Mouse (Mus musculus) liver, embryonic 13.5 days (tissue): Measurements from ENCODE around the gene Nr6a1. TPM values are rescaled to one million over a fixed set of nuclear protein-coding genes. Genes with fewer than 3 reads are reported as not detected.
A peak's percentile ranks its signal among the peaks of the same experiment; 100 is the strongest.

Experiments
- ATAC-seq: fragments of 200-750 bp; cut with Nextera tagmentation; 2 replicates; pipeline ENCODE4 v1.8.0; 2017; ENCODE audit warnings: low read depth, mild to moderate bottlenecking, moderate number of reproducible peaks, moderate library complexity
- DNase-seq: peaks from one replicate; pipeline ENCODE4 v3.0.0; 2022
- H3K27ac ChIP-seq: fragments of 300-500 bp; sonication (generic); 2 replicates; pipeline ENCODE4 v1.5.1; 2015; ENCODE audit warnings: moderate library complexity, mild to moderate bottlenecking, inconsistent platforms
- H3K27me3 ChIP-seq: fragments of 300-500 bp; sonication (generic); 2 replicates; pipeline ENCODE4 v1.6.1; 2015; ENCODE audit warnings: mild to moderate bottlenecking, inconsistent platforms
- H3K36me3 ChIP-seq: fragments of 300-500 bp; sonication (generic); 2 replicates; pipeline ENCODE4 v1.6.1; 2015; ENCODE audit warnings: mild to moderate bottlenecking, inconsistent platforms
- H3K4me1 ChIP-seq: fragments of 300-500 bp; sonication (generic); replicated peaks from 2 replicates; pipeline ENCODE4 v1.6.1; 2015; ENCODE audit warnings: inconsistent platforms
- H3K4me2 ChIP-seq: fragments of 300-500 bp; sonication (generic); 2 replicates; pipeline ENCODE4 v1.6.1; 2015; ENCODE audit warnings: inconsistent platforms, mild to moderate bottlenecking, moderate library complexity
- H3K4me3 ChIP-seq: fragments of 300-500 bp; sonication (generic); replicated peaks from 2 replicates; pipeline ENCODE4 v1.5.1; 2015; ENCODE audit warnings: mild to moderate bottlenecking, inconsistent platforms
- H3K9ac ChIP-seq: fragments of 300-500 bp; sonication (generic); 2 replicates; pipeline ENCODE4 v1.6.1; 2015; ENCODE audit warnings: mild to moderate bottlenecking, inconsistent platforms
- H3K9me3 ChIP-seq: fragments of 300-500 bp; sonication (generic); replicated peaks from 2 replicates; pipeline ENCODE4 v1.6.1; 2016; ENCODE audit warnings: inconsistent platforms
- WGBS: fragments of 180-500 bp; shearing (Covaris S2); methylation state at CpG from one replicate; pipeline ENCODE4 v1.1.7; 2015; ENCODE audit not compliant: insufficient replicate concordance; 5-methylcytosine and 5-hydroxymethylcytosine counted together
- microRNA-seq: library from miRNA; unstranded; fragments of <30 nt; microRNA quantifications from one replicate; pipeline ENCODE4, GENCODE M21; 2016
- polyA plus RNA-seq: library from polyadenylated mRNA; unstranded; fragments of >200 nt; fragmentation: Nextera tagmentation; extraction: Ambion mirVana; gene quantifications from 2 replicates; pipeline ENCODE4 v1.2.1, GENCODE M21; 2015

Gene Nr6a1
- polyA plus RNA-seq, 1 experiment from 2014 or later, result 0.83 TPM

DNA sequence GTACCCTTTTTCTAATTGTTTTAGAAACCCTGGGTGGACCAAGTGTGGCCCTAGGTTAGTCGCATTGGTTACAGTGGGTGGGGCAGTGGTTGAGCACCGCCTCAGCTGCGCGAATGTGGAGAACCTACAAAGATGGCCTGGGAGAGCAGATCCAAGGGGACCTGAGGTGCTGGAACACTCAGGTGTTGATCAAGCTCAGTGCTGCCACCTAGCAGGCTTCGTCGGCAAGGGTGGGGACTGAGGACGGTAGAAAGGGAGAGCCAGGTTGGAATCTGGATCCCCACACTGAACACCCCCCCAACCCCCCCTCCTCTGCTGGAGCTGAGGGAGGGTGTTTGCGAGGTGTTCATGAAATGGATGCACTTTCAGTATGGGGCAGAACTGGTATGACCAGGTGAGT lies 235.9 kb downstream of the Nr6a1 start:
- 8% methylated on average over 8 of the region's 8 CpGs for WGBS
- Histone ChIP-seq H3K4me1 (peaks cover 7% of the 10 kb centered on the region), H3K9ac (no peak overlapping the region), H3K4me3 (no peak overlapping the region), H3K9me3 (no peaks in the 10 kb centered on the region), H3K4me2 (no peak overlapping the region), H3K27ac (no peak overlapping the region), H3K36me3 (no peaks in the 10 kb centered on the region), H3K27me3 (peaks cover 63% of the 10 kb centered on the region)
- no peak for ATAC-seq
- DNase-seq, result peak; percentile 22

DNA sequence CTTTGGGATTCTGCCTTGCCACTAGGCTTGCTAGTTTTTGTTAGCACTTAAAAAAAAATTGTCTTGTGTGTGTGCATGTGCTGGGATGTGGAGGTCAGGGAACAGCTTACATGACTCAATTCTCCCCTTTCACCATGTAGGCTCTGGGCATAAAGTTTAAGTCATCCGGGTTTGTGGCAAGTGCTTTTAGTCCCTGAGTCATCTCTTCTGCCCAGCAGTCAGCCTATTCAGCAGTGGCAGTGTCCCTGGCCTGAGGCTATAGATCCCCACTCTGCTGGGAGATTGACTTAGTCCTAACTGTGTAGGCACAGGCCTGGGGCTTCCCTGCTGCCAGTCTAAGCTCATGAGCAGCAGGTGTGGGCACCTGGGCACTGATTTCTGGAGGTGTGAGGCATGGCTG lies 237.6 kb downstream of the Nr6a1 start:
- Histone ChIP-seq H3K4me1 (peaks cover 7% of the 10 kb centered on the region), H3K4me2 (no peak overlapping the region), H3K4me3 (no peak overlapping the region), H3K36me3 (no peaks in the 10 kb centered on the region), H3K9me3 (no peaks in the 10 kb centered on the region), H3K9ac (no peak overlapping the region), H3K27ac (no peak overlapping the region), H3K27me3 (peaks cover 52% of the 10 kb centered on the region)
- no peak for ATAC-seq
- DNase-seq, result no peak
- 61% methylated on average over 1 of the region's 1 CpGs for WGBS

DNA sequence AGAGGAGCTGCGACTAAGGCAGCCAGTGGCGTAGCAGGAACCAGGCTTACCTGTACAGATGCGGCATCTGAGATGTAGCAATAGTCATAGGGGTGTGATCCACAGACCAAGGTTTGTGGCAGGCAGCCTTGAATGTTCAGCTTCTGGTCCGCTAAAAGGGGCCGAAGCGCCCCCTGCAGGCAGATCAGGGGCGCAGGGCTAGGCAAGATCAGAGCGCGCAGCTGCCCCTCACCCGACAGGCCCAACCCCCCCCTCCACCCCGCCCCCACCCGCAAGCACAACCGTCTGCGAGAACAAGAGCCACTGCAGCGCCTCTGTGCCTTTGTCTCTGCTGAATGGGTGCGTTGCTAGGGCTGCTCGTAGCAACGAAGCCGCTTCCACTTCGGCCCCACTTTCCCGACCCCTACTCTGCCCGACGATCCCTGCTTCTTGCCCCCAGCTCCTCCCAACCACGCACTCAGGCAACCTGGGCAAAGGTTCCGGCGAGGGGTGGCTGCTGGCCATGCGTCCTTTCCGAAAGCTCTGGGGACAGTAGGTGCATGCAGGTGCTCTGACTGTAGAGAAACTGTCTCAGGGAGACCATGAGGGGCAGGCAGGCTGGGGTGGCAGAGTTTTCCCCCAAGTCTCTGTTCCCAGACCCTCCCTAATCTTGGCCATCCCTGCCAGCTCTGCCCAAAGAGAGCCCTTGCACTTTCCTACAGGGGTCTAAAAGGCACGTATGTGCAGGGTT lies 238.5 kb downstream of the Nr6a1 start:
- Histone ChIP-seq H3K36me3 (no peaks in the 10 kb centered on the region), H3K27me3 (peaks cover 42% of the 10 kb centered on the region), H3K4me1 (peaks cover 7% of the 10 kb centered on the region), H3K9me3 (no peaks in the 10 kb centered on the region), H3K4me3 (peak overlapping the region; percentile 36), H3K27ac (no peak overlapping the region), H3K9ac (no peak overlapping the region), H3K4me2 (peak overlapping the region; percentile 54)
- 4% methylated on average over 21 of the region's 29 CpGs for WGBS
- DNase-seq, result no peak
- no peak for ATAC-seq

DNA sequence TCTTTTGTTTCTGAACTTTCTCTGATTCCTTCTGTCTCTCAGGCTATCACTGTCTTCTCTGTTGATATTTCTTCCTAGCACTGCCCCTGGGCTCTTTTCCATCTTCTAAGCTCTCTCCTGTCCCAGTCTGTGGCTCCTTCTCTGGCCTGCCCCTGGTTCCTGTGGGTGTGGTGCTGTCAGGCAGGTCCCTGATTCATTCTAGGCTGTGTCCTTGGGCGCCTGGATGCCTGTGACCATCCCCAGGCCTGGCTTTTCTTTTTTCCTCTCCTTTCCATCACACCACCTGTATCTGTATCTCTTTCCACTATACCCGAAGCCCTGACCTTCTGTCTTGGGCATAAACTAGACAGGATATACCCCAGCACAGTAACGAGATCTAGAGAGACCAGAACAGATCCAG lies 241.7 kb downstream of the Nr6a1 start:
- peaks cover 39% of the 10 kb centered on the region for H3K27me3 ChIP-seq
- 50% methylated on average over 3 of the region's 3 CpGs for WGBS

DNA sequence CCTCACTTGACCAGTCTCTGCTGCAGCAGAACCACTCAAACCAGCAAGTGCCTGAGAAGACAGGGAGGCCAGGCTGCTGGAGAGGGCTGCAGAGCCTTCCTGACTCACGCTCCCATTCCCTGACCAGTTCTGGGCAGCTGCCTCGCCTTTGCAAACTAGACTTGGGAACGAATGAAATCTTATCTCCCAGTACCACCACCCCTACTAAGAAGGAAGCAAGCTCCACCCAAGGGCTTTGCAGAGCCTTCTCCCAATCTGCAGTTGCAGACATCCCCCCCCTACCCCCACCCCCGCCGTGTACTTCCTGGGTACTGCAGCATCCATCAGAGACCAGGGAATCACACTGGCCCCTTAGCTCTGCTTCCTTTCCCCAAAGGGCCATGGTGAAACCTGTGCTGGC lies 244.4 kb downstream of the Nr6a1 start:
- Histone ChIP-seq H3K9ac (no peak overlapping the region), H3K27ac (no peak overlapping the region), H3K27me3 (peaks cover 18% of the 10 kb centered on the region; the same call in 1 of the 2 replicates), H3K9me3 (no peaks in the 10 kb centered on the region), H3K4me3 (no peak overlapping the region), H3K4me2 (no peak overlapping the region), H3K4me1 (peaks cover 13% of the 10 kb centered on the region), H3K36me3 (no peaks in the 10 kb centered on the region)
- DNase-seq (peak; percentile 20), ATAC-seq (peak; percentile 77)
- 6% methylated on average over 5 of the region's 5 CpGs for WGBS

More for the DNA sequence above, 241.7 kb downstream of the Nr6a1 start:
- DNase-seq (no peak), ATAC-seq (no peak)
- Histone ChIP-seq H3K4me3 (no peak overlapping the region), H3K4me2 (no peak overlapping the region), H3K9me3 (no peaks in the 10 kb centered on the region), H3K4me1 (peaks cover 20% of the 10 kb centered on the region), H3K9ac (no peak overlapping the region), H3K27ac (no peak overlapping the region), H3K36me3 (no peaks in the 10 kb centered on the region)

DNA sequence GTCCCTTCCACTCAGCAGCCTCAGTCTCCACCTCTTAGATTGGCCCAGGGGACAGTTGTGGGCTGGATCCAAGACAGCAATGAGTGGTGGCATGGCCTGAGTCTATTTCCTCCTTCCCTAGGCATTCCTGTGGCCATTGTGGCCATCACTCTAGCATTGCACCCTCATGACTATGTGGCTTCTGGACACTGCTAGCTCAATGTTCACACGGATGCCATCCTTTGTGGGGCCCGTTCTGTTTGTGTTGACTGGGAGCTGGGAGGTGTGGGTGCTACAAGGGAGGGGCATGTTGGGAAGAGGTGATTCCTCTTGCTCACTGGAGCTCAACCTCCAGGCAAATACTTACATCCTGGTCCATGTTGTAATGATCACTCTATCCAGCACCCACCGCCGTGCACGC lies 245.3 kb downstream of the Nr6a1 start:
- Histone ChIP-seq H3K27me3 (0 out of 2 replicates have a peak, but pooled peaks cover 11% of the 10 kb centered on the region), H3K9ac (no peak overlapping the region), H3K4me2 (no peak overlapping the region), H3K9me3 (no peaks in the 10 kb centered on the region), H3K27ac (no peak overlapping the region), H3K4me3 (no peak overlapping the region), H3K36me3 (no peaks in the 10 kb centered on the region), H3K4me1 (peaks cover 13% of the 10 kb centered on the region)
- ATAC-seq (no peak), DNase-seq (no peak)
- 65% methylated on average over 5 of the region's 5 CpGs for WGBS

DNA sequence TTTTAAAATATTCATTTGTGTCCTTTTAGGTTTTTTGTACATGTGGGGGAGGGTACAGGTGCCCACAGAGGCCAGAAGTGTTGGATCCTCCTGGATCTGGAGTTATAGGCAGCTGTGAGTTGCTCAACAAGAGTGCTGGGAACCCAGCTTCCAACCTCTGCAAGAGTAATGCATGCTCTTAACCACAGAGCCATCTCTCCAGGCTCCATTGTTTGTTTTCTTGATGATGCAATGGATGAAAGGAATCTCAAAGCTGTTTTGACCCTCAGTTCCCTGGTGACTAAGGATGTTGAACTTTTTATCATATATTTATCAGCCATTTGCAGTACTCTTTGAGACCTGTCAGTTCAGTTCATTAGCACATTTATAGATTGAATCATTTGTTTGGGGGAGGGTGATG lies 248.5 kb downstream of the Nr6a1 start:
- DNase-seq (no peak), ATAC-seq (no peak)
- no peak overlapping the region for H3K9ac ChIP-seq
- no peak overlapping the region for H3K27ac ChIP-seq
- no peaks in the 10 kb centered on the region for H3K9me3 ChIP-seq
- H3K36me3 ChIP-seq, result no peaks in the 10 kb centered on the region
- no peak overlapping the region for H3K4me2 ChIP-seq
- peaks cover 13% of the 10 kb centered on the region for H3K4me1 ChIP-seq
- no peak overlapping the region for H3K4me3 ChIP-seq
- H3K27me3 ChIP-seq, result 0 out of 2 replicates have a peak, but pooled peaks cover 5% of the 10 kb centered on the region

DNA sequence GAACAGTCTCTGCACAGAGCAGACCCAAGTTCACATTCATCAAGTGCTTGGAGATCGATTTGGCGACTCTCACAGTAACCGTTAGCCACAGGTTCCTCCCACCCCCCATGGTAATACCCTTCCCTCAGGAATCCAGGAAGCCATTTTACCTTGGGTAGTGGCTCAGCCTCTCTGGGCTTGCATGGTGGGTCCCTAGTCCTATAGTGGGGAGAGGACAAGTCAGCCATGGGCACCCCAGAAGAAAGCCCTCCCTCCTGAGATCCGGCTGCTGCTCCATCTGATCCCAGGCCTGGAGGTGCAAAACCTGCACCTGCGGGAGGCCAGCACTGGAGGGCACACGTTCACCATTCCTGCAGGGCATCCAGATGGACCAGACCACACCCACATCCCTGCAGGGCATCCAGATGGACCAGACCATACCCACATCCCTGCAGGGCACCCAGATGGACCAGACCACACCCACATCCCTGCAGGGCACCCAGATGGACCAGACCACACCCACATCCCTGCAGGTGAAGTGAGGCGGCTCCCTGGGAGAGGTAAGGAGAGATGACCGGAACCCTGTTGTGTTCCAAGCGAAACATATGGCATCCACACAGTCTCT lies 252.0 kb downstream of the Nr6a1 start:
- Histone ChIP-seq H3K9me3 (no peaks in the 10 kb centered on the region), H3K27ac (no peak overlapping the region), H3K4me2 (no peak overlapping the region), H3K4me3 (no peak overlapping the region), H3K27me3 (peaks cover 38% of the 10 kb centered on the region), H3K36me3 (no peaks in the 10 kb centered on the region), H3K9ac (no peak overlapping the region), H3K4me1 (no peaks in the 10 kb centered on the region)
- no peak for DNase-seq
- WGBS, result 57% methylated on average over 9 of the region's 9 CpGs
- ATAC-seq, result no peak

Small RNA genes lying within 50 kb of the gene (microRNA-seq; reads per million reads assigned to microRNA genes)
- gene Mir181a-2 (66.7 reads per million, percentile 47 among the genes with 10 or more reads in this experiment), gene Mir181b-2 (481 reads per million, percentile 68 among the genes with 10 or more reads in this experiment)

Other genes with a start within 250 kb of the Nr6a1 start
- not detected in 2 replicates for gene Nr5a1, start 213.1 kb downstream of the Nr6a1 start, polyA plus RNA-seq
- 0.08 and 0.12 TPM in 2 replicates for gene Olfml2a, start 4.3 kb upstream of the Nr6a1 start, polyA plus RNA-seq
- gene Wdr38, start 69.8 kb upstream of the Nr6a1 start, polyA plus RNA-seq, result 0.66 and 0.76 TPM in 2 replicates
- 74.0 and 76.6 TPM in 2 replicates for gene Arpc5l, start 77.7 kb upstream of the Nr6a1 start, polyA plus RNA-seq
- gene Rpl35, start 77.9 kb upstream of the Nr6a1 start, polyA plus RNA-seq, result 845 and 923 TPM in 2 replicates
- gene Golga1, start 137.9 kb upstream of the Nr6a1 start, polyA plus RNA-seq, result 9.9 and 11.3 TPM in 2 replicates